Mouse (Mus musculus): ENCODE results near the gene Dera. TPM values are rescaled to one million over a fixed set of nuclear protein-coding genes. Genes with fewer than 3 reads are reported as not detected.

Dera gene
- polyA plus RNA-seq, 1 experiment from 2014 or later, result 10.6 TPM

- ATAC-seq, result no peak
- Histone ChIP-seq H3K9me3 (replicated peaks; ENCODE audit: control insufficient read depth, low read length, poor library complexity, severe bottlenecking) (no peaks in the 10 kb centered on the region), H3K27ac (ENCODE audit: low read length) (no peak overlapping the region), H3K4me2 (ENCODE audit: low read length) (no peak overlapping the region), H3K9ac (ENCODE audit: low read depth, low read length) (no peak overlapping the region), H3K4me1 (ENCODE audit: control insufficient read depth, insufficient read depth, low read length) (no peaks in the 10 kb centered on the region), H3K27me3 (ENCODE audit: control insufficient read depth, insufficient read depth, low read depth, low read length) (no peaks in the 10 kb centered on the region), H3K36me3 (ENCODE audit: control insufficient read depth, insufficient read depth, low read length) (no peaks in the 10 kb centered on the region), H3K4me3 (ENCODE audit: low read depth, low read length) (no peak overlapping the region)
- WGBS, result 96% methylated on average over 8 of the region's 8 CpGs
Measured at GRCm38 (mm10) chr6:137772918-137773636, 18.7 kb downstream of the Dera start.

DNA sequence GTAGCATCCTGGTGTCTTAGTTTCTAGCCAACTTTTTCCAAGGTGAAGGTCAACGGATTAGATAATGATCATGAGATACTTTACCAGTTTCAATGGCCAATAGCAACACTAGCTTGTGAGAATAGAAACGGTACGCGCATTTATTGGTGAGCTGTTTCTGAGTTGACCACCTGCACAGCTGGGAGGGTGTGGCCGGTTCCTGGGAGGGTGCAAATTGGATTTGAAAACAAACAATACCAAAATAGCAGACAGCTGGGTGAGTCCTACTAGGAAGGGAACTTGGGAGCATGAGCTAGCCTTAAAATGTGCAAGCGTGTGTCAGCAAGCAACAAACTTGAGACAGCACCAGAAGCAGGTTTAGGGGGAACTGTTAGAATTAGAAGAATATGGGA is 19.3 kb downstream of the Dera start:
- no peak overlapping the region for H3K9ac ChIP-seq (ENCODE audit: low read depth, low read length)
- whole genome bisulfite sequencing, result 93% methylated on average over 6 of the region's 6 CpGs
- H3K27ac ChIP-seq (ENCODE audit: low read length), result no peak overlapping the region
- no peak for ATAC-seq
- H3K27me3 ChIP-seq (ENCODE audit: control insufficient read depth, insufficient read depth, low read depth, low read length), result no peaks in the 10 kb centered on the region
- H3K4me3 ChIP-seq (ENCODE audit: low read depth, low read length), result no peak overlapping the region
- no peak overlapping the region for H3K4me2 ChIP-seq (ENCODE audit: low read length)
- H3K4me1 ChIP-seq (ENCODE audit: control insufficient read depth, insufficient read depth, low read length), result no peaks in the 10 kb centered on the region
- no peaks in the 10 kb centered on the region for H3K36me3 ChIP-seq (ENCODE audit: control insufficient read depth, insufficient read depth, low read length)
- H3K9me3 ChIP-seq (replicated peaks; ENCODE audit: control insufficient read depth, low read length, poor library complexity, severe bottlenecking), result no peaks in the 10 kb centered on the region

DNA sequence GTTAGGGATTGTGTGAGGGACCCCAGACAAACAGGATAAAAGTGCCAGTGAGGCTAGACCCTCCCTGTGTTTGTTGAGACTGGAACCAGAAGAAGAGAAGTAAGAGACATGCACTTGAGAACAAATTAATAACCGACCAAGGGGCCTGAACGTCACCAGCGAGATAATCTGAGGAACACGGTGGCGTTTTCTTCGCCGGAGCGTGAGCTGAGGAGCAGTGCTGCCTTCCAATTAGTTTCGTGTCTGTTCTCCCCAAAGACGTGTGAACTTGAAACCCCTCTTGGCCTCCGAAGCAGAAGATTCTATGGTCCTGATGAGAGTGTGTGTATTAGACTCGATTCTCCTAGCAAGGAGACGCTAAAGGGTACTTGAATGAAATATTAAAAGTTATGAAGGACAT is 19.8 kb downstream of the Dera start:
- Histone ChIP-seq H3K4me1 (ENCODE audit: control insufficient read depth, insufficient read depth, low read length) (no peaks in the 10 kb centered on the region), H3K36me3 (ENCODE audit: control insufficient read depth, insufficient read depth, low read length) (no peaks in the 10 kb centered on the region), H3K27me3 (ENCODE audit: control insufficient read depth, insufficient read depth, low read depth, low read length) (no peaks in the 10 kb centered on the region), H3K4me2 (ENCODE audit: low read length) (no peak overlapping the region), H3K27ac (ENCODE audit: low read length) (no peak overlapping the region), H3K9ac (ENCODE audit: low read depth, low read length) (no peak overlapping the region), H3K9me3 (replicated peaks; ENCODE audit: control insufficient read depth, low read length, poor library complexity, severe bottlenecking) (no peaks in the 10 kb centered on the region), H3K4me3 (ENCODE audit: low read depth, low read length) (no peak overlapping the region)
- 88% methylated on average over 13 of the region's 13 CpGs for WGBS
- no peak for ATAC-seq

DNA sequence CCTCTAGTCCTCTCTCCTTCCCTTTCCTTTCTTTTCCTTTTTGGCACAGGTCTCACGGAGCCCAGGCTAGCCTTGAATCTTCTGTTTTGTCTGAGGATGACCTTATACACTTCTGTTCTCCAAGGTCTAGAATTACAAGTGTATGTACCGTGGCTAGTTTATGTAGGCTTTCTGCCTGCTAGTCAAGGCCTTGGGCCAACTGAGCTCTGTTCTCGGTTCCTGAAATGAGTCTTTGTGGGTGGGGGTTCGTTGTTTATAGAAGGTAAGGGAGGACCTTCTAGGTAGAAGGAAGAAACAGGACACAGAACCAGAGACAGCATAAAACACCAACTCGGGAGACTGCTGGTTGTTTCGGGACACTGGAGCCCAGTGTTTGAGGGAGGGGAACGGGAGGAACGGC is 20.8 kb downstream of the Dera start:
- no peak overlapping the region for H3K9ac ChIP-seq (ENCODE audit: low read depth, low read length)
- no peak overlapping the region for H3K4me2 ChIP-seq (ENCODE audit: low read length)
- 92% methylated on average over 8 of the region's 8 CpGs for WGBS
- H3K36me3 ChIP-seq (ENCODE audit: control insufficient read depth, insufficient read depth, low read length), result no peaks in the 10 kb centered on the region
- ATAC-seq, result no peak
- no peaks in the 10 kb centered on the region for H3K4me1 ChIP-seq (ENCODE audit: control insufficient read depth, insufficient read depth, low read length)
- no peak overlapping the region for H3K27ac ChIP-seq (ENCODE audit: low read length)
- H3K27me3 ChIP-seq (ENCODE audit: control insufficient read depth, insufficient read depth, low read depth, low read length), result no peaks in the 10 kb centered on the region
- H3K9me3 ChIP-seq (replicated peaks; ENCODE audit: control insufficient read depth, low read length, poor library complexity, severe bottlenecking), result no peaks in the 10 kb centered on the region
- no peak overlapping the region for H3K4me3 ChIP-seq (ENCODE audit: low read depth, low read length)

DNA sequence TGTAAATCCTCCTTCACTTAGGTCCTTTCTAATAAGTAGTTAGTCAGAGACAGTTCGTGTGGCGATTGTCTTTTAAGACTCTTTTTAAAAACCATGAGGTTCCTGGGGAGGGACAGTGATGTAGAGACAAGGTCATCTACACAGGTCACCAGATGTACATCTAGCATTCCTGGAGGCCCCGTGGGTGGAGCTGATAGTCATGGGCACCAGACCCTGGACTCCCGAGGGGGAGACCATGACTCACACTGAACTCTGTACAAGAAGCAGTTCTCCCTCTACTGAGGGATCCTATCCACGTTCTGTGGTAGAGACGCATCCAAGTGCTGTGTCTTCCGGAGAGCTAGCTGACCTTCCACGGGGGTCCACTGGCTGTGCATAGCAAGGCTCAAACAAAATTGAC is 22.6 kb downstream of the Dera start:
- no peaks in the 10 kb centered on the region for H3K36me3 ChIP-seq (ENCODE audit: control insufficient read depth, insufficient read depth, low read length)
- no peak for ATAC-seq
- H3K4me3 ChIP-seq (ENCODE audit: low read depth, low read length), result no peak overlapping the region
- H3K27ac ChIP-seq (ENCODE audit: low read length), result no peak overlapping the region
- 91% methylated on average over 8 of the region's 8 CpGs for WGBS
- H3K4me1 ChIP-seq (ENCODE audit: control insufficient read depth, insufficient read depth, low read length), result no peaks in the 10 kb centered on the region
- H3K9ac ChIP-seq (ENCODE audit: low read depth, low read length), result no peak overlapping the region
- no peaks in the 10 kb centered on the region for H3K27me3 ChIP-seq (ENCODE audit: control insufficient read depth, insufficient read depth, low read depth, low read length)
- H3K4me2 ChIP-seq (ENCODE audit: low read length), result no peak overlapping the region
- H3K9me3 ChIP-seq (replicated peaks; ENCODE audit: control insufficient read depth, low read length, poor library complexity, severe bottlenecking), result no peaks in the 10 kb centered on the region

DNA sequence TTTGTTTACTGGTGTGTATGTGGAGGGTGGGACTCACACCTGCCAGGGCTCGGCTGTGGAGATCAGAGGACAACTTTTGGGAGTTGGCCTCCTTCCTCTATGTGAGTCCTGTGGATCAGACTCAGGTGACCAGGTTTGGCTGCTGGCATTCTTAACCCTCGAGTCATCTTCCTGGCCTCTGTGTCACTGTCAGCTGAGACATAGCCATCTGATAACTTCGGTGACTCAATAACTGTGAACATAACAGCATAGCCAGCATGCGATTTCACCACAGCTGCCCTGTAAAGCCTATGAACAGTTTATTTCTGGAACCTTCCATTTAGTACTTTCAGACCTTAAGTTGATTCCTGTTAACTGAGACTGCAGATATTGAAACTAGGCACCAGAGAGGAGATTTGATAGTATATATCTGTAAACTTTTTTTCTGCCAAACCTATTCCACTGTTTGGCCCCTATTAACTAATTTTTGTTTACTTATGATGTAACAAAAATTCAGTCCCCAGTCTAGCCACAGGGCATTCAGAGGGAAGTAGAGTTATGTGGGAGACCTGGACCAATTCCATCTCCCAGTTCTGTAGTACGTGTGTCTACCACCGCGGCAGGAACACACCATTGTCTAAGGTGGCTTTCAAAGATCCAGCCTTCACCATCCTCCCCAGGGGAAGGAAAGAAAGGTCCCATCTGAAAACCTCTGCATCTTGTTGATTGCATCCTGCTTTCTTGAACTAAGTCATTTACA is 29.7 kb downstream of the Dera start:
- H3K9me3 ChIP-seq (replicated peaks; ENCODE audit: control insufficient read depth, low read length, poor library complexity, severe bottlenecking), result no peaks in the 10 kb centered on the region
- no peaks in the 10 kb centered on the region for H3K4me1 ChIP-seq (ENCODE audit: control insufficient read depth, insufficient read depth, low read length)
- H3K27me3 ChIP-seq (ENCODE audit: control insufficient read depth, insufficient read depth, low read depth, low read length), result no peaks in the 10 kb centered on the region
- H3K4me3 ChIP-seq (ENCODE audit: low read depth, low read length), result no peak overlapping the region
- ATAC-seq, result no peak
- no peak overlapping the region for H3K4me2 ChIP-seq (ENCODE audit: low read length)
- no peak overlapping the region for H3K9ac ChIP-seq (ENCODE audit: low read depth, low read length)
- H3K36me3 ChIP-seq (ENCODE audit: control insufficient read depth, insufficient read depth, low read length), result no peaks in the 10 kb centered on the region
- 90% methylated on average over 7 of the region's 7 CpGs for WGBS
- H3K27ac ChIP-seq (ENCODE audit: low read length), result no peak overlapping the region

GRCm38 (mm10) chr6:137788976-137789590 is 34.7 kb downstream of the Dera start:
- 76% methylated on average over 9 of the region's 9 CpGs for WGBS
- Histone ChIP-seq H3K9ac (ENCODE audit: low read depth, low read length) (no peak overlapping the region), H3K4me3 (ENCODE audit: low read depth, low read length) (no peak overlapping the region), H3K27me3 (ENCODE audit: control insufficient read depth, insufficient read depth, low read depth, low read length) (no peaks in the 10 kb centered on the region), H3K27ac (ENCODE audit: low read length) (no peak overlapping the region), H3K4me1 (ENCODE audit: control insufficient read depth, insufficient read depth, low read length) (no peaks in the 10 kb centered on the region), H3K9me3 (replicated peaks; ENCODE audit: control insufficient read depth, low read length, poor library complexity, severe bottlenecking) (no peaks in the 10 kb centered on the region), H3K36me3 (ENCODE audit: control insufficient read depth, insufficient read depth, low read length) (no peaks in the 10 kb centered on the region), H3K4me2 (ENCODE audit: low read length) (no peak overlapping the region)
- no peak for ATAC-seq

DNA sequence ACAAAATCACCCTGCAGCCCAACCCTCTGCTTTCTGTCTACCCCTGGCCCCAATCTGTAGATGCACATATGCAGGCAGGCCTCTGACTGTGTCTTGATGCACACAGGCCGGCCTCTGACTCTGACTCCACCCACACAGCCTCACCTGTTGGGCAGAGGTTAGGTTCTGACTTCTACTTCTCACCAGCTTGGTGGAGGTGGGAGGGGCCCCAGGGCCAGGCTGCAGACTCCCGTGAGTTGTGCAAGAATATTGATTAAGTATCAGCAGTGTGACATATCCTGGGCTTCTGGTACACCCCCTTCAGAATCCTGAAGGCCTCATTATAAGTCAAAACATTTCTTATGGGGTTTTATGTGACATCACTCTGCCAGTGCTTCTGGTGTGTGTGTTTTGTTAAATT is 35.3 kb downstream of the Dera start:
- H3K27ac ChIP-seq (ENCODE audit: low read length), result no peak overlapping the region
- WGBS, result 59% methylated on average over 2 of the region's 2 CpGs

GRCm38 (mm10) chr6:137795494-137795893 is 41.1 kb downstream of the Dera start:
- WGBS, result 83% methylated on average over 2 of the region's 2 CpGs

More for the DNA sequence above, 35.3 kb downstream of the Dera start:
- Histone ChIP-seq H3K9me3 (replicated peaks; ENCODE audit: control insufficient read depth, low read length, poor library complexity, severe bottlenecking) (no peaks in the 10 kb centered on the region), H3K4me1 (ENCODE audit: control insufficient read depth, insufficient read depth, low read length) (no peaks in the 10 kb centered on the region), H3K4me2 (ENCODE audit: low read length) (no peak overlapping the region), H3K36me3 (ENCODE audit: control insufficient read depth, insufficient read depth, low read length) (no peaks in the 10 kb centered on the region), H3K9ac (ENCODE audit: low read depth, low read length) (no peak overlapping the region), H3K27me3 (ENCODE audit: control insufficient read depth, insufficient read depth, low read depth, low read length) (no peaks in the 10 kb centered on the region), H3K4me3 (ENCODE audit: low read depth, low read length) (no peak overlapping the region)
- ATAC-seq, result 0 out of 2 replicates have a peak, but pooled peaks have one; percentile 34

More at GRCm38 (mm10) chr6:137795494-137795893, 41.1 kb downstream of the Dera start:
- H3K4me3 ChIP-seq (ENCODE audit: low read depth, low read length), result no peak overlapping the region
- no peak overlapping the region for H3K9ac ChIP-seq (ENCODE audit: low read depth, low read length)
- peaks cover 4% of the 10 kb centered on the region; the same call in 1 of the 2 replicates for H3K9me3 ChIP-seq (replicated peaks; ENCODE audit: control insufficient read depth, low read length, poor library complexity, severe bottlenecking)
- H3K4me2 ChIP-seq (ENCODE audit: low read length), result no peak overlapping the region
- H3K27me3 ChIP-seq (ENCODE audit: control insufficient read depth, insufficient read depth, low read depth, low read length), result no peaks in the 10 kb centered on the region
- no peaks in the 10 kb centered on the region for H3K4me1 ChIP-seq (ENCODE audit: control insufficient read depth, insufficient read depth, low read length)
- no peak for ATAC-seq
- H3K27ac ChIP-seq (ENCODE audit: low read length), result no peak overlapping the region
- no peaks in the 10 kb centered on the region for H3K36me3 ChIP-seq (ENCODE audit: control insufficient read depth, insufficient read depth, low read length)
